Mouse (Mus musculus) CH12.LX (cell line): Measurements from ENCODE around the gene Itgav. TPM values are rescaled to one million over a fixed set of nuclear protein-coding genes. Genes with fewer than 3 reads are reported as not detected.
A peak's percentile ranks its signal among the peaks of the same experiment; 100 is the strongest.
"Not testable (repeated sequence)": the region's sequence is repeated elsewhere in the genome, so short reads cannot be mapped to it uniquely, and the experiment has no call there.

Experiments used
- DNase-seq: peaks from one replicate; pipeline ENCODE4 v3.0.0-alpha.2; 2013; ENCODE audit errors: extremely low read depth
- H3K27ac ChIP-seq: 2 replicates; pipeline ENCODE4 v1.5.1; 2012; ENCODE audit warnings: low read depth, mild to moderate bottlenecking, control low read depth, moderate library complexity; ENCODE audit not compliant: insufficient read depth
- H3K27me3 ChIP-seq: replicated peaks from 2 replicates; pipeline ENCODE3; 2012; ENCODE audit warnings: inconsistent platforms
- H3K36me3 ChIP-seq, 2 experiments: replicated peaks in 1 of 2; 2 replicates each; pipeline versions ENCODE3 to v1.6.1; 2012; ENCODE audit warnings: inconsistent platforms in 1 of 2, low read length in 1 of 2, mild to moderate bottlenecking in 1 of 2, mixed read lengths in 1 of 2, moderate library complexity in 1 of 2; ENCODE audit not compliant: control insufficient read depth in 1 of 2, insufficient read depth in 1 of 2
- H3K4me1 ChIP-seq, 2 experiments: 2 replicates each; pipeline ENCODE4 v1.6.1; 2012; ENCODE audit warnings: inconsistent platforms in 1 of 2, moderate library complexity in 1 of 2; ENCODE audit not compliant: insufficient read depth in 2 of 2, control insufficient read depth in 1 of 2
- H3K4me2 ChIP-seq: 2 replicates; pipeline ENCODE4 v1.6.1; 2012; ENCODE audit warnings: low read depth, mild to moderate bottlenecking, control low read depth; ENCODE audit not compliant: poor library complexity, insufficient read depth, severe bottlenecking
- H3K4me3 ChIP-seq, 3 experiments: fragments of 150-350 bp in 1 of 3; sonication (generic) in 1 of 3; replicated peaks in 1 of 3; 2 replicates each; pipeline versions ENCODE3 to v1.5.1; 2011 to 2012; ENCODE audit warnings: low read depth in 2 of 3, low read length in 2 of 3, mild to moderate bottlenecking in 2 of 3, moderate library complexity in 2 of 3, control low read depth in 1 of 3, improper control_type of control experiment in 1 of 3, inconsistent platforms in 1 of 3, mixed read lengths in 1 of 3; ENCODE audit not compliant: poor library complexity in 1 of 3
- H3K79me2 ChIP-seq: replicated peaks from 2 replicates; pipeline ENCODE4 v1.6.1; 2012; ENCODE audit warnings: mild to moderate bottlenecking, moderate library complexity; ENCODE audit not compliant: control insufficient read depth, poor library complexity, insufficient read depth, severe bottlenecking; ENCODE audit errors: extremely low read depth
- H3K9ac ChIP-seq: 2 replicates; pipeline ENCODE4 v1.6.1; 2012; ENCODE audit warnings: low read depth, mild to moderate bottlenecking, control low read depth, moderate library complexity; ENCODE audit not compliant: insufficient read depth
- H3K9me3 ChIP-seq: replicated peaks from 2 replicates; pipeline ENCODE3; 2012; ENCODE audit warnings: low read length, inconsistent platforms, mixed read lengths
- BHLHE40 ChIP-seq: IDR thresholded peaks from 2 replicates; pipeline ENCODE4 v1.6.1; 2011; ENCODE audit warnings: mild to moderate bottlenecking, low read depth, low read length, improper control_type of control experiment
- CHD1 ChIP-seq: IDR thresholded peaks from 2 replicates; pipeline ENCODE4 v1.6.1; 2012; ENCODE audit warnings: low read depth, low read length, improper control_type of control experiment, inconsistent platforms
- CHD2 ChIP-seq: IDR thresholded peaks from 2 replicates; pipeline ENCODE4 v1.6.1; 2011; ENCODE audit warnings: low read length, improper control_type of control experiment
- CTCF ChIP-seq, 2 experiments: IDR thresholded peaks in 1 of 2; conservative IDR thresholded peaks in 1 of 2; 2 replicates each; pipeline ENCODE4 v1.5.1; 2011 to 2012; ENCODE audit warnings: low read depth in 2 of 2, low read length in 2 of 2, improper control_type of control experiment in 1 of 2, inconsistent platforms in 1 of 2, mild to moderate bottlenecking in 1 of 2, moderate library complexity in 1 of 2
- ELF1 ChIP-seq: IDR thresholded peaks from 2 replicates; pipeline ENCODE4 v1.6.1; 2014; ENCODE audit warnings: low read depth, mild to moderate bottlenecking, inconsistent platforms, low read length, improper control_type of control experiment
- HCFC1 ChIP-seq: IDR thresholded peaks from 2 replicates; pipeline ENCODE4 v1.6.1; 2012; ENCODE audit warnings: low read depth, mild to moderate bottlenecking, inconsistent platforms, low read length, improper control_type of control experiment
- IRF4 ChIP-seq: IDR thresholded peaks from 2 replicates; pipeline ENCODE4 v1.6.1; 2014; ENCODE audit warnings: low read depth, mild to moderate bottlenecking, inconsistent platforms, low read length, improper control_type of control experiment
- JUN ChIP-seq: IDR thresholded peaks from 2 replicates; pipeline ENCODE4 v1.6.1; 2011; ENCODE audit warnings: low read depth, mild to moderate bottlenecking, low read length, improper control_type of control experiment, moderate library complexity; ENCODE audit not compliant: insufficient read depth
- JUND ChIP-seq: conservative IDR thresholded peaks from 2 replicates; pipeline ENCODE4 v1.6.1; 2011; ENCODE audit warnings: low read depth, low read length, improper control_type of control experiment
- MAZ ChIP-seq: IDR thresholded peaks from 2 replicates; pipeline ENCODE4 v1.6.1; 2012; ENCODE audit warnings: low read depth, mild to moderate bottlenecking, inconsistent platforms, low read length, improper control_type of control experiment, moderate library complexity
- MEF2A ChIP-seq: IDR thresholded peaks from 2 replicates; pipeline ENCODE4 v1.6.1; 2014; ENCODE audit warnings: low read depth, mild to moderate bottlenecking, inconsistent platforms, low read length, improper control_type of control experiment, borderline replicate concordance
- PAX5 ChIP-seq: IDR thresholded peaks from 2 replicates; pipeline ENCODE4 v1.6.1; 2012; ENCODE audit warnings: low read length, inconsistent platforms, mixed read lengths
- POLR2A ChIP-seq: IDR thresholded peaks from 2 replicates; pipeline ENCODE4 v1.6.1; 2011; ENCODE audit warnings: low read depth, mild to moderate bottlenecking, improper control_type of control experiment, low read length
- POLR2AphosphoS2 ChIP-seq: IDR thresholded peaks from 2 replicates; pipeline ENCODE4 v1.6.1; 2011; ENCODE audit warnings: low read depth, low read length, improper control_type of control experiment
- RCOR1 ChIP-seq: conservative IDR thresholded peaks from 2 replicates; pipeline ENCODE4 v1.6.1; 2012; ENCODE audit warnings: low read depth, mild to moderate bottlenecking, inconsistent platforms, low read length, improper control_type of control experiment
- TBP ChIP-seq: conservative IDR thresholded peaks from 2 replicates; pipeline ENCODE4 v1.6.1; 2011; ENCODE audit warnings: low read depth, low read length, improper control_type of control experiment
- ZMIZ1 ChIP-seq: IDR thresholded peaks from 2 replicates; pipeline ENCODE4 v1.6.1; 2012; ENCODE audit warnings: low read depth, mild to moderate bottlenecking, inconsistent platforms, low read length, improper control_type of control experiment
- dilution Hi-C: fragments of 300-500 bp; cut with MboI; formaldehyde crosslinking; loops from 2 replicates; pipeline ENCODE4 v1.14.3; 2020; ENCODE audit warnings: low sequenced_read_pairs; ENCODE audit not compliant: extremely low pct_unique_long_range_greater_than_20kb, extremely low pct_ligation_motif_present
- in situ Hi-C: fragments of 300-500 bp; cut with MboI; formaldehyde crosslinking; loops from 3 replicates; pipeline ENCODE4 v1.14.3; 2019; ENCODE audit warnings: low sequenced_read_pairs, low pct_ligation_motif_present, low pct_unique_long_range_greater_than_20kb, mixed read lengths
- polyA plus RNA-seq: library from polyadenylated mRNA; unstranded; fragments of >175 nt; gene quantifications from 2 replicates; pipeline ENCODE4 v1.2.1, GENCODE M21; 2012; ENCODE audit warnings: low read depth; ENCODE audit not compliant: insufficient read length
- total RNA-seq, 2 experiments: library from RNA; depleted of rRNA; stranded (reverse); fragments of 300-350 nt in 1 of 2; fragments of >200 nt in 1 of 2; gene quantifications; 2 replicates each; pipeline ENCODE4 v1.2.3; 2012 to 2014

Gene Itgav
- total and polyA plus RNA-seq, 3 experiments, result 16.2 to 28.2 (median 25.5) TPM

- no peaks in the 10 kb centered on the region for H3K36me3 ChIP-seq
- TF ChIP-seq MAZ (no peak), MEF2A (peak; percentile 80), CTCF (conservative IDR thresholded peaks at IDR 0.05 in 1 of 2, IDR thresholded peaks at IDR 0.05 in 1 of 2; ENCODE audit: low read depth in 2 of 2, low read length in 2 of 2) (no peak), POLR2A (no peak), IRF4 (peak; percentile 76), CHD2 (no peak), JUND (peak; percentile 47; the same call in 1 of the 2 replicates), JUN (no peak), RCOR1 (no peak), HCFC1 (no peak), TBP (no peak), ELF1 (no peak), CHD1 (no peak), BHLHE40 (0 out of 2 replicates have a peak, but pooled peaks have one; percentile 30), POLR2AphosphoS2 (no peak), PAX5 (no peak), ZMIZ1 (no peak)
- TF ChIP-seq, all 38 proteins: peak for 4
- no peak for DNase-seq
- no peaks in the 10 kb centered on the region for H3K27me3 ChIP-seq
- peaks cover 9 to 19% of the 10 kb centered on the region in 2 experiments; a peak in 3 of 4 replicates for H3K4me1 ChIP-seq
- H3K4me2 ChIP-seq, result peak overlapping the region; percentile 47
- dilution Hi-C loops (no loop called here), in situ Hi-C loops (loop anchor here (5.0 kb wide), 1 partner anchor 38 kb away; no protein-coding TSS in a partner anchor)
- H3K4me3 ChIP-seq, result no peak overlapping the region
- H3K9ac ChIP-seq, result peak overlapping the region; percentile 47; the same call in 1 of the 2 replicates
- H3K79me2 ChIP-seq, result no peaks in the 10 kb centered on the region
- no peaks in the 10 kb centered on the region for H3K9me3 ChIP-seq
- peak overlapping the region; percentile 28 for H3K27ac ChIP-seq
These were observed 14.2 kb upstream of the Itgav start for GRCm38 (mm10) chr2:83709896-83710524.

DNA sequence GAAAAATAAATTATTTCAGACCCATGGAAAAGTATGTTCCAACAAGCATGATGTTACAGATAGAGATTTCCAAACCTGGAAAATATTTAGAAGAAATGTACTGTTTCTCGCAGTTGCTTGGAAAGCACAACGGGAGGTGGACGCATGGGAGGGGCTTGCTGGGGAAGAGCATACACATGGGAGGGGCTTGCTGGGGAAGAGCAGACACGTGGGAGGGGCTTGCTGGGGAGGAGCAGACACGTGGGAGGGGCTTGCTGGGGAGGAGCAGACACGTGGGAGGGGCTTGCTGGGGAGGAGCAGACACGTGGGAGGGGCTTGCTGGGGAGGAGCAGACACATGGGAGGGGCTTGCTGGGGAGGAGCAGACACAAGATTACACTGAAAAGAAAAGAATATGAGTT, 10.9 kb upstream of the Itgav start:
- H3K27ac ChIP-seq, result not testable (repeated sequence)

More for the DNA sequence above, 10.9 kb upstream of the Itgav start:
- in situ Hi-C loops, H3K4me3 ChIP-seq, H3K79me2 ChIP-seq, H3K36me3 ChIP-seq, H3K4me2 ChIP-seq, H3K9me3 ChIP-seq, H3K9ac ChIP-seq, dilution Hi-C loops, H3K27me3 ChIP-seq, DNase-seq: not testable (repeated sequence)
- H3K4me1 ChIP-seq, result peaks cover 9 to 10% of the 10 kb centered on the region in 2 experiments; a peak in 3 of 4 replicates
